Mouse (Mus musculus): ENCODE data around the gene Tmem19. TPM values are rescaled to one million over a fixed set of nuclear protein-coding genes. Genes with fewer than 3 reads are reported as not detected.

The Tmem19 gene
- polyA plus RNA-seq, 1 experiment from 2014 or later, result 22.3 TPM

- Histone ChIP-seq H3K27ac (ENCODE audit: low read depth, low read length) (peak overlapping the region; percentile 99), H3K36me3 (ENCODE audit: control insufficient read depth, insufficient read depth, low read length) (no peaks in the 10 kb centered on the region), H3K4me2 (peak overlapping the region; percentile 83), H3K4me1 (ENCODE audit: control insufficient read depth, insufficient read depth, low read length) (peaks cover 11% of the 10 kb centered on the region), H3K9ac (ENCODE audit: low read depth, low read length) (peak overlapping the region; percentile 98), H3K27me3 (ENCODE audit: control insufficient read depth, insufficient read depth, low read length) (no peaks in the 10 kb centered on the region), H3K4me3 (ENCODE audit: low read depth, low read length) (peak overlapping the region; percentile 90), H3K9me3 (replicated peaks; ENCODE audit: control insufficient read depth, low read length) (no peaks in the 10 kb centered on the region)
- no peak for ATAC-seq (replicated peaks; ENCODE audit: insufficient number of reproducible peaks, low FRiP score, low TSS enrichment)
- 5% methylated on average over 15 of the region's 15 CpGs for WGBS (ENCODE audit: insufficient replicate concordance)
Measured at GRCm38 (mm10) chr10:115383644-115384220, 21.4 kb upstream of the Tmem19 start.

- no peak for ATAC-seq (replicated peaks; ENCODE audit: insufficient number of reproducible peaks, low FRiP score, low TSS enrichment)
- H3K4me3 ChIP-seq (ENCODE audit: low read depth, low read length), result peak overlapping the region; percentile 90
- peak overlapping the region; percentile 98 for H3K9ac ChIP-seq (ENCODE audit: low read depth, low read length)
- H3K27me3 ChIP-seq (ENCODE audit: control insufficient read depth, insufficient read depth, low read length), result no peaks in the 10 kb centered on the region
- 60% methylated on average over 12 of the region's 12 CpGs for WGBS (ENCODE audit: insufficient replicate concordance)
- H3K9me3 ChIP-seq (replicated peaks; ENCODE audit: control insufficient read depth, low read length), result no peaks in the 10 kb centered on the region
- peak overlapping the region; percentile 99 for H3K27ac ChIP-seq (ENCODE audit: low read depth, low read length)
- peak overlapping the region; percentile 83 for H3K4me2 ChIP-seq
- no peaks in the 10 kb centered on the region for H3K36me3 ChIP-seq (ENCODE audit: control insufficient read depth, insufficient read depth, low read length)
- H3K4me1 ChIP-seq (ENCODE audit: control insufficient read depth, insufficient read depth, low read length), result peaks cover 11% of the 10 kb centered on the region
Measured at GRCm38 (mm10) chr10:115382846-115383643, 20.7 kb upstream of the Tmem19 start.

GRCm38 (mm10) chr10:115381506-115382084, 19.3 kb upstream of the Tmem19 start:
- Histone ChIP-seq H3K4me2 (no peak overlapping the region; the same call in 1 of the 2 replicates), H3K9ac (ENCODE audit: low read depth, low read length) (no peak overlapping the region), H3K36me3 (ENCODE audit: control insufficient read depth, insufficient read depth, low read length) (no peaks in the 10 kb centered on the region), H3K27ac (ENCODE audit: low read depth, low read length) (no peak overlapping the region), H3K9me3 (replicated peaks; ENCODE audit: control insufficient read depth, low read length) (no peaks in the 10 kb centered on the region), H3K4me3 (ENCODE audit: low read depth, low read length) (no peak overlapping the region), H3K27me3 (ENCODE audit: control insufficient read depth, insufficient read depth, low read length) (no peaks in the 10 kb centered on the region), H3K4me1 (ENCODE audit: control insufficient read depth, insufficient read depth, low read length) (peaks cover 11% of the 10 kb centered on the region)
- 47% methylated on average over 2 of the region's 2 CpGs for WGBS (ENCODE audit: insufficient replicate concordance)
- no peak for ATAC-seq (replicated peaks; ENCODE audit: insufficient number of reproducible peaks, low FRiP score, low TSS enrichment)

GRCm38 (mm10) chr10:115363151-115363550, 850 bp upstream of the Tmem19 start:
- 80% methylated on average over 4 of the region's 4 CpGs for WGBS (ENCODE audit: insufficient replicate concordance)
- H3K27me3 ChIP-seq (ENCODE audit: control insufficient read depth, insufficient read depth, low read length), result no peaks in the 10 kb centered on the region
- peak overlapping the region; percentile 47 for H3K4me3 ChIP-seq (ENCODE audit: low read depth, low read length)
- H3K9me3 ChIP-seq (replicated peaks; ENCODE audit: control insufficient read depth, low read length), result no peaks in the 10 kb centered on the region
- peak overlapping the region; percentile 71; the same call in 1 of the 2 replicates for H3K9ac ChIP-seq (ENCODE audit: low read depth, low read length)
- peak overlapping the region; percentile 74 for H3K4me2 ChIP-seq
- H3K27ac ChIP-seq (ENCODE audit: low read depth, low read length), result peak overlapping the region; percentile 96
- no peak for ATAC-seq (replicated peaks; ENCODE audit: insufficient number of reproducible peaks, low FRiP score, low TSS enrichment)
- H3K4me1 ChIP-seq (ENCODE audit: control insufficient read depth, insufficient read depth, low read length), result 0 out of 2 replicates have a peak, but pooled peaks cover 6% of the 10 kb centered on the region
- no peaks in the 10 kb centered on the region for H3K36me3 ChIP-seq (ENCODE audit: control insufficient read depth, insufficient read depth, low read length)

- H3K4me2 ChIP-seq, result peak overlapping the region; percentile 74
- 8% methylated on average over 9 of the region's 9 CpGs for WGBS (ENCODE audit: insufficient replicate concordance)
- peak overlapping the region; percentile 71 for H3K9ac ChIP-seq (ENCODE audit: low read depth, low read length)
- H3K4me1 ChIP-seq (ENCODE audit: control insufficient read depth, insufficient read depth, low read length), result 0 out of 2 replicates have a peak, but pooled peaks cover 6% of the 10 kb centered on the region
- H3K27me3 ChIP-seq (ENCODE audit: control insufficient read depth, insufficient read depth, low read length), result no peaks in the 10 kb centered on the region
- ATAC-seq (replicated peaks; ENCODE audit: insufficient number of reproducible peaks, low FRiP score, low TSS enrichment), result peak; percentile 8; the same call in 1 of the 2 replicates
- H3K9me3 ChIP-seq (replicated peaks; ENCODE audit: control insufficient read depth, low read length), result no peaks in the 10 kb centered on the region
- peak overlapping the region; percentile 47 for H3K4me3 ChIP-seq (ENCODE audit: low read depth, low read length)
- no peaks in the 10 kb centered on the region for H3K36me3 ChIP-seq (ENCODE audit: control insufficient read depth, insufficient read depth, low read length)
- peak overlapping the region; percentile 96 for H3K27ac ChIP-seq (ENCODE audit: low read depth, low read length)
Measured at GRCm38 (mm10) chr10:115362623-115362964, 293 bp upstream of the Tmem19 start.

GRCm38 (mm10) chr10:115359066-115359465, 3.2 kb downstream of the Tmem19 start:
- H3K9ac ChIP-seq (ENCODE audit: low read depth, low read length), result no peak overlapping the region
- no peak overlapping the region for H3K27ac ChIP-seq (ENCODE audit: low read depth, low read length)
- no peaks in the 10 kb centered on the region for H3K9me3 ChIP-seq (replicated peaks; ENCODE audit: control insufficient read depth, low read length)
- H3K36me3 ChIP-seq (ENCODE audit: control insufficient read depth, insufficient read depth, low read length), result no peaks in the 10 kb centered on the region; the same call in 1 of the 2 replicates
- H3K4me1 ChIP-seq (ENCODE audit: control insufficient read depth, insufficient read depth, low read length), result 0 out of 2 replicates have a peak, but pooled peaks cover 6% of the 10 kb centered on the region
- WGBS (ENCODE audit: insufficient replicate concordance), result 90% methylated on average over 7 of the region's 7 CpGs
- H3K27me3 ChIP-seq (ENCODE audit: control insufficient read depth, insufficient read depth, low read length), result no peaks in the 10 kb centered on the region
- no peak overlapping the region for H3K4me2 ChIP-seq
- ATAC-seq (replicated peaks; ENCODE audit: insufficient number of reproducible peaks, low FRiP score, low TSS enrichment), result no peak
- no peak overlapping the region for H3K4me3 ChIP-seq (ENCODE audit: low read depth, low read length)

GRCm38 (mm10) chr10:115358216-115358919, 3.9 kb downstream of the Tmem19 start:
- Histone ChIP-seq H3K4me3 (ENCODE audit: low read depth, low read length) (no peak overlapping the region), H3K27ac (ENCODE audit: low read depth, low read length) (no peak overlapping the region), H3K4me1 (ENCODE audit: control insufficient read depth, insufficient read depth, low read length) (0 out of 2 replicates have a peak, but pooled peaks cover 6% of the 10 kb centered on the region), H3K4me2 (no peak overlapping the region), H3K36me3 (ENCODE audit: control insufficient read depth, insufficient read depth, low read length) (no peaks in the 10 kb centered on the region; the same call in 1 of the 2 replicates), H3K9me3 (replicated peaks; ENCODE audit: control insufficient read depth, low read length) (no peaks in the 10 kb centered on the region), H3K9ac (ENCODE audit: low read depth, low read length) (no peak overlapping the region), H3K27me3 (ENCODE audit: control insufficient read depth, insufficient read depth, low read length) (no peaks in the 10 kb centered on the region)
- 89% methylated on average over 17 of the region's 17 CpGs for WGBS (ENCODE audit: insufficient replicate concordance)
- ATAC-seq (replicated peaks; ENCODE audit: insufficient number of reproducible peaks, low FRiP score, low TSS enrichment), result no peak

GRCm38 (mm10) chr10:115356106-115356505, 6.2 kb downstream of the Tmem19 start:
- no peak overlapping the region for H3K9ac ChIP-seq (ENCODE audit: low read depth, low read length)
- no peaks in the 10 kb centered on the region; the same call in 1 of the 2 replicates for H3K36me3 ChIP-seq (ENCODE audit: control insufficient read depth, insufficient read depth, low read length)
- WGBS (ENCODE audit: insufficient replicate concordance), result 84% methylated on average over 5 of the region's 7 CpGs
- no peak overlapping the region for H3K27ac ChIP-seq (ENCODE audit: low read depth, low read length)
- H3K4me1 ChIP-seq (ENCODE audit: control insufficient read depth, insufficient read depth, low read length), result 0 out of 2 replicates have a peak, but pooled peaks cover under 1% of the 10 kb centered on the region
- no peak overlapping the region for H3K4me3 ChIP-seq (ENCODE audit: low read depth, low read length)
- H3K4me2 ChIP-seq, result no peak overlapping the region
- no peaks in the 10 kb centered on the region for H3K9me3 ChIP-seq (replicated peaks; ENCODE audit: control insufficient read depth, low read length)
- H3K27me3 ChIP-seq (ENCODE audit: control insufficient read depth, insufficient read depth, low read length), result no peaks in the 10 kb centered on the region
- ATAC-seq (replicated peaks; ENCODE audit: insufficient number of reproducible peaks, low FRiP score, low TSS enrichment), result no peak

All from heart, embryonic 11.5 days (tissue).